Mouse (Mus musculus): ENCODE measurements around the gene Adam19.
A peak's percentile ranks its signal among the peaks of the same experiment; 100 is the strongest.

DNA sequence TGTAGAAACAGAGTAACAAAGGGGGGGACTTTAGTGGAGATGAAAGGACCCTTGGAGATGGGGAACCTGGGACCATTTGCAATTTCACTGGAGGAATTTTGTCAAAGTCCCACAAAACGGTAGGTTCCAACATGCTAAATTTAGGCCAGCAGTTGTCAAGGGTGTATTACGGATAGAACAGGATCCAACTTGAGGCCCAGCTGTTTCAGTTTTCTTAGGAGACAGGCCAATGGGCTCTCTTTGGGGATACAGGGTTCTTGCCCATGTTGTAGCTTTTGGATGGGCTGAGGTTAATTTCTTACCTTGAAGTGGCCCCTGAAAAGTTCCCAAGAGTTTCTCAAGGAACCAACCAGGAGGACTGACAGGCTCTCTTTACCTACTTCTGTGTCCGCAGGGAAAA, 8.5 kb upstream of the Adam19 start:
- TF ChIP-seq POLR2A (IDR thresholded peaks at IDR 0.05; ENCODE audit: insufficient read length, low read depth): no peak
- no peak for TF ChIP-seq MAX (IDR thresholded peaks at IDR 0.05; ENCODE audit: low read depth)
- peak in 1 of 3 experiments; percentile 81 for TF ChIP-seq MYOG (IDR thresholded peaks at IDR 0.05; ENCODE audit: control insufficient read depth in 1 of 3, insufficient read depth in 1 of 3, insufficient read length in 2 of 3, low read depth in 2 of 3)
- TF ChIP-seq TCF12 (IDR thresholded peaks at IDR 0.05; ENCODE audit: insufficient read depth, poor library complexity, severe bottlenecking): no peak

Measured in myocyte (in vitro differentiated cells).